Mouse (Mus musculus): Measurements from ENCODE around the gene Lin9.

The Lin9 gene

GRCm38 (mm10) chr1:180707368-180707767 is 66.4 kb downstream of the Lin9 start:
- DNase-seq (ENCODE audit: low spot score) = no peak

GRCm38 (mm10) chr1:180707813-180708212 is 66.9 kb downstream of the Lin9 start:
- DNase-seq (ENCODE audit: low spot score) = no peak

DNA sequence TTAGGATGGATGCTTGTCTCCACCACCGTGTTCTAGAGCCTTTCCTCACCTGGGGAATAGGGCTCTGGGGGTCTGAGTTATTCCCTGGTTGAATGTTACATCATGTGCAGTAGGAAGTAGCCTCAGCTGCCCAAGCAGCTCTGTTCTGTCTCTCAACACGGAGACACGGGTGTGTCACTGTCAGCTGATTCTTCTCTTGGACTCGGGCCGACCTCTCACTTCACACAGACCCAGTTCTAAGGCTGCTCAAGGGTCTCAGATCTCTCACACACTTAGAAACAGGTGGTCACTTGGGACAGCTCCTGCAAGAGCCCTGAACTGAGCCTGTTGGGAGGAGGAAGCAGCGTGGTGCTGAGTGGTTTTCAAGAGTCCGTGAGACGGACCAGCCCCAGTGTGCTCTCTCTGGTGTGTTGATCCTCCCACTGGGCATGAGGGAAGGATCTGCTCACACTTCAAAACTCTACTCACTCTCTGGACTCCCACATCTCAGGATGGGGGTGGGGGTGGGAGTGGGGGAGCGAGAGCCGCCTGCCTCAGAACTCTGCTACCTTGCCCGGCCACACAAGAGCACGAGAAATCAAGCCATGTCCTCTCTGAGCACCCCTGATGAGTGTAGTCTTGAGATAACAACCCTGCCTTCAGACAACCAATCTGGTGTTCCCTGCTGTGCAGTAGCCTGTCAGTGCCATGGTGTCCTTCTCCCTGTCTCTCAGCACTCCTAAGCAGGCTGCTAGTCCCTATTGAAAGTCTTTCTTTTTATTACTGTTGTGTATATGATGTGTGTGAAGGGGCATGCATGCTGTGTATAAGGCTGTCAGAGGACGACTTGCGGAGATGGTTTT is 68.2 kb downstream of the Lin9 start:
- no peak for DNase-seq (ENCODE audit: low spot score)

DNA sequence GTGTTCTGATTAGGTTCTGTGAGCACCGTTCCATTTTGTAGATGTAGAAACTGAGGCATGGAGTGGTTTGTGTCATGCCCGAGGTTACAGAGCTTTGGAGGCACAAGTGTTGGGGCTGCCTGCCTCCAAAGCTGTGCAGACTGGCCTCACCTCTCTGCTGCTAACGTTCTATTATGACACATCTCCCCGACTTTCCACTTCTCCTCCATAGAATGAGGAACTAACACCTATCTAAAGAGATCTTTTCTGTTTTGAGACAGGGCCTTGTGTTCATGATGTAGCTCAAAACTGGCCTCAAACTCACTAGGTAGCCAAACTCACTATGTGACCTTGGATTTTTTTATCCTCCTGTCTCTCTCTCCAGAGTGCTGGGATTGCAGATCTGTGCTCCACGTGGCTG is 77.8 kb downstream of the Lin9 start:
- DNase-seq (ENCODE audit: low spot score) = no peak

GRCm38 (mm10) chr1:180719483-180719882 is 78.5 kb downstream of the Lin9 start:
- DNase-seq (ENCODE audit: low spot score) = no peak

DNA sequence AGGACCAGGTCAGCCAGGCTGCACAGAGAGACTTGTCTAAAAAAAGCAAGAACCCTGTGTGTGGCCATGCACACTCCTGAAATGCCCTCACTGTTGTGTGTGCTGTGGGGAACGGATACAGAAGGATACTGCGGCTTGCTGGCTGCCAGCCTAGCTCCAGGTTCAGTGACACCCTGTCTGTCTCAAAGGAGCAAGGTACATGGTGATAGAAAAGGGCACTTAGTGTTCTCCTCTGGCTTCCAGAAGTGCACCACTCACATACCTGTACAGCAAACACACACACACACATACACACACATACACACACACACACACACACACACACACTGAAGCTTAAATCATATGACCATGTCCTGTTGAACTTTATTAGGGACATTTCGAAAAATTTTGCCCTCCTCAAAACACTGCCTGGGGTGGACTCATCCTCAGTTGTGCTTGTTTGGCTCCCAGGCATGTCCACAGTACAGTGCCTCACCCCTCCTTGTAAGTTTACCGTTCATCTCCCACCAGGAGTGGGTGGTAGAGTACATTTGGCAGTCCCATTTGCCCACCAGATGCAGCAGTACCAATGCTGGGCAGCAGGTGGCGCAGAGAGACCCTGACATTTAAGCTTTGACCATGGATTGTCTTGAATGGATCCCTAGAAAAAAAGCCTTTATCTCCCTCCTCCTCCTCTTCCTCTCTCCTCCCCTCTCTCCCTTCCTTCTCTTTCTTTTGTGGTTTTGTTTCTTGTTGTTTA is 79.2 kb downstream of the Lin9 start:
- peak; percentile 90 for DNase-seq (ENCODE audit: low spot score)

- no peak for DNase-seq (ENCODE audit: low spot score)
Observed at GRCm38 (mm10) chr1:180722608-180723007, 81.7 kb downstream of the Lin9 start.

DNA sequence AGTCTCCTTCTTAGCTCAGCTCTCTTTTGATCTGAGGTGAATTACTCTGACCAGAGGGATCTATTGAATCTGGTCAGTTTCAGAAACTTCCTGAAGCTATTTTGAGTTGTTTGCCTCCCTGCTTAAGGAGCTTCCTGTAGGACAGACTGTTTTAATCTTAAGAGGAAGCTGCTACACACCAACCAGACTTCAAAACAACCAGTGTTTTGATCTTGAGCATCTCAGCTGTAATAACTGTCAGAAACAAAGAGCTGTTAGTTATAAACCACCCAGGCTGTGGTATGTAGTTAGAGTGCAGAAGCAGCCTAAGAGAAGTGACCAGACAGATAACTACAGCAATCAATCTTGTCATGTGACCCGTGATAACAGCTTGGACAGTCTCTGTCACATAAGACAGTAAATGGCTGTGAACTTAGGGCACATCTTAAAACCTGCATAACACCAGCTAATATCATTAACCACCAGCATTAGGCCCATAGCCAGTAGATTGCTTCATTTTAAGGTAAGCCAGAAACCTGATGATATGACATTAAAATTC is 82.8 kb downstream of the Lin9 start:
- DNase-seq (ENCODE audit: low spot score) = no peak

DNA sequence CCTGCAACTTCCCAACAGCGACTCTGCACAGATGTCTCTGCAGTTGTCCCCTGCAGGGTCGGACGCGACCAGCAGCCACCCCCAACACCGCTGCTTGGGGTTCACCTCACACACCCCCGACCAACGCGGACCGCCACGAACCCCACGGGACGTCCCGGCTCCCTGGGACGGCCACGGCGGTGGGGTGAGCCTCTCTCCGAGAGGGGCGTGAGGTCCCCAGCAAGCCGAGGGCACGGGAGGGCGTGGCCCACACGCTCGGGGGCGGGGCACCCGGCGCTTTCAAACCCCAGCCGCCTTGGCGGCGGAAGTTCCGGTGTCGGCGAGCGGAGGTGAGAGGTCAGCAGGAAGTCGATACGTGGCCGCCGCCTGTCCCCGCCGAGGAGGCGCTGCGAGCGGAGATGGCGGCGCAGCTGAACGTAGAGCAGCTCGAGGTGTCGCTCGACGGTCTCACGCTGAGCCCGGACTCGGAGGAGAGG is 84.8 kb downstream of the Lin9 start, which contains the start of gene Acbd3:
TSS of gene Acbd3 (plus strand) at position 340 of the 476 bp plus-strand sequence.
- DNase-seq (ENCODE audit: low spot score) = peak; percentile 94

GRCm38 (mm10) chr1:180726183-180726582 is 85.2 kb downstream of the Lin9 start:
- no peak for DNase-seq (ENCODE audit: low spot score)

GRCm38 (mm10) chr1:180729231-180729630 is 88.3 kb downstream of the Lin9 start:
- no peak for DNase-seq (ENCODE audit: low spot score)

Data from retina, embryonic 14.5 days (tissue).